Mouse (Mus musculus) embryonic facial prominence, embryonic 13.5 days (tissue): Measurements from ENCODE around the gene Spata21. TPM values are rescaled to one million over a fixed set of nuclear protein-coding genes. Genes with fewer than 3 reads are reported as not detected.
"Not testable (repeated sequence)": the region's sequence is repeated elsewhere in the genome, so short reads cannot be mapped to it uniquely, and the experiment has no call there.

Source experiments
- ATAC-seq: fragments of 200-750 bp; cut with Nextera tagmentation; 2 replicates; pipeline ENCODE4 v1.8.0; 2017; ENCODE audit warnings: low read depth; ENCODE audit not compliant: insufficient number of reproducible peaks, insufficient read depth, low FRiP score, low TSS enrichment
- H3K27ac ChIP-seq: fragments of 300-500 bp; sonication (generic); 2 replicates; pipeline ENCODE4 v1.5.1; 2015; ENCODE audit warnings: moderate library complexity, mild to moderate bottlenecking, inconsistent platforms
- H3K27me3 ChIP-seq: fragments of 300-500 bp; sonication (generic); 2 replicates; pipeline ENCODE4 v1.6.1; 2015; ENCODE audit warnings: mild to moderate bottlenecking, inconsistent platforms
- H3K36me3 ChIP-seq: fragments of 300-500 bp; sonication (generic); 2 replicates; pipeline ENCODE4 v1.6.1; 2015; ENCODE audit warnings: mild to moderate bottlenecking, inconsistent platforms
- H3K4me1 ChIP-seq: fragments of 300-500 bp; sonication (generic); 2 replicates; pipeline ENCODE4 v1.6.1; 2015; ENCODE audit warnings: inconsistent platforms
- H3K4me2 ChIP-seq: fragments of 300-500 bp; sonication (generic); 2 replicates; pipeline ENCODE4 v1.6.1; 2015; ENCODE audit warnings: moderate library complexity, mild to moderate bottlenecking, inconsistent platforms
- H3K4me3 ChIP-seq: fragments of 300-500 bp; sonication (generic); 2 replicates; pipeline ENCODE4 v1.5.1; 2015; ENCODE audit warnings: mild to moderate bottlenecking, inconsistent platforms
- H3K9ac ChIP-seq: fragments of 300-500 bp; sonication (generic); 2 replicates; pipeline ENCODE4 v1.6.1; 2015; ENCODE audit warnings: mild to moderate bottlenecking, inconsistent platforms
- H3K9me3 ChIP-seq: fragments of 300-500 bp; sonication (generic); 2 replicates; pipeline ENCODE4 v1.6.1; 2016; ENCODE audit warnings: inconsistent platforms
- WGBS: fragments of 180-500 bp; shearing (Covaris S2); methylation state at CpG from one replicate; pipeline ENCODE4 v1.1.7; 2015; ENCODE audit warnings: mixed read lengths; 5-methylcytosine and 5-hydroxymethylcytosine counted together
- polyA plus RNA-seq: library from polyadenylated mRNA; unstranded; fragments of >200 nt; fragmentation: Nextera tagmentation; extraction: Ambion mirVana; gene quantifications from 2 replicates; pipeline ENCODE4 v1.2.1, GENCODE M21; 2015

Spata21 gene
- polyA plus RNA-seq, 1 experiment from 2014 or later: 0.22 TPM

GRCm38 (mm10) chr4:141145124-141145523 lies 57.0 kb downstream of the Spata21 start:
- not testable (repeated sequence) for H3K9ac ChIP-seq, H3K36me3 ChIP-seq, ATAC-seq, H3K4me3 ChIP-seq, H3K27ac ChIP-seq, H3K27me3 ChIP-seq, H3K4me2 ChIP-seq, H3K9me3 ChIP-seq
- WGBS: 93% methylated on average over 11 of the region's 16 CpGs
- peaks cover 25% of the 10 kb centered on the region for H3K4me1 ChIP-seq

DNA sequence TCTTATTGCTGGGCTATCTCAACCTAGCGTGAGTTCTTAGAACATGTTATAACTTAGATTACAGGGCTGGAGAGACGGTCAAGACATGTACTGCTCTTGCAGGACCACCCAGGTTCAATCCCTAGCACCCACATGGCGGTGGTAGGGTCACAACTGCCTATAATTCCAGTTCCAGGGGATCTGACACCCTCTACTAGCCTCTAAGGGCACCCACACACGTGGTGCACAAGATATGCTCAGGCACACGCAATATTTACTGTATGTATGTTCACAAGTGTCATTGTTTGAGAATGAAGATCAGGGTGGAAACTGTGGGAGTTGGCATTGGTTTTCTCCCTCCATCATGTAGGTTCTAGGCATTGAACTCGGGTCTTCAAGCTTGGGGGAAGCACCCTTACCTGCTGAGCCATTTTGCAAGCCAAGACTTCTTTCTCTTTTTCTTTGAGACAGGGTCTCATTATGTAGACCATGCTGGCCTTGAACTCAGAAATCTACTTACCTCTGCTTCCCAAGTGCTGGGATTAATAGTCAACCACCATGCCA lies 58.4 kb downstream of the Spata21 start:
- Histone ChIP-seq H3K9ac (no peak overlapping the region), H3K4me1 (peaks cover 29% of the 10 kb centered on the region), H3K4me2 (peak overlapping the region; percentile 78; the same call in 1 of the 2 replicates), H3K27ac (0 out of 2 replicates have a peak overlapping the region, but pooled peaks have one; percentile 94), H3K27me3 (no peaks in the 10 kb centered on the region), H3K4me3 (no peak overlapping the region), H3K9me3 (no peaks in the 10 kb centered on the region), H3K36me3 (no peaks in the 10 kb centered on the region)
- ATAC-seq: no peak
- WGBS: 94% methylated on average over 6 of the region's 6 CpGs

GRCm38 (mm10) chr4:141147112-141148008 lies 59.2 kb downstream of the Spata21 start, which contains the start of gene Fbxo42:
Gene Fbxo42 (plus strand): TSS chr4:141147913.
- Histone ChIP-seq H3K27ac (peak within 1 kb of the TSS; percentile 94), H3K27me3 (no peaks in the 10 kb centered on the region), H3K4me1 (peaks cover 35% of the 10 kb centered on the region), H3K36me3 (no peaks in the 10 kb centered on the region), H3K9me3 (no peaks in the 10 kb centered on the region), H3K4me2 (peak within 1 kb of the TSS; percentile 78), H3K4me3 (peak within 1 kb of the TSS; percentile 100), H3K9ac (peak within 1 kb of the TSS; percentile 98)
- peak; percentile 78 for ATAC-seq
- 8% methylated on average over 58 of the region's 58 CpGs for WGBS

GRCm38 (mm10) chr4:141148009-141148801 lies 60.1 kb downstream of the Spata21 start:
- Histone ChIP-seq H3K4me1 (peaks cover 34% of the 10 kb centered on the region), H3K36me3 (no peaks in the 10 kb centered on the region), H3K9ac (peak overlapping the region; percentile 98), H3K4me2 (peak overlapping the region; percentile 78), H3K27ac (peak overlapping the region; percentile 94), H3K4me3 (peak overlapping the region; percentile 100), H3K27me3 (no peaks in the 10 kb centered on the region), H3K9me3 (no peaks in the 10 kb centered on the region)
- ATAC-seq: peak; percentile 29; the same call in 1 of the 2 replicates
- under 1% methylated on average over 66 of the region's 66 CpGs for WGBS

DNA sequence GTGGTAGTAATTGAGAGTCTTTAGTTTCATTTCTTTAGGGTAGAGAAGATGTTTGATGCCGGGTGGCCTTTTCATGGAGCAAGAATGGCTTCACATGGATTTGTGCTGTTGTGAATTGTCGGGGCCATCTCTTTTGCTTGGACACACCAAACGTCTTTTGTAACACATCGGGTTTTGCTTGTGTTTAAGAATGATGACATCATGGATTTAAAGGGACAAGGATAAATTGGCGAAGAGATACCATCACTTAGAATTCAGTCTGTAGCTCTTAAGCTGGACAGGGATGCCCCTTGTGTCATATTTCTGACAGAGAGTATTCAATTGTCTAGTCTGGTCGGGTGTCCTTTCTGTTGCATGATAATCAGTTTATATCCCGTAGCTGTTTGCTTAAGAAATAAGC lies 61.0 kb downstream of the Spata21 start:
- WGBS: 30% methylated on average over 7 of the region's 7 CpGs
- peak overlapping the region; percentile 98 for H3K9ac ChIP-seq
- peak overlapping the region; percentile 78 for H3K4me2 ChIP-seq
- no peaks in the 10 kb centered on the region for H3K27me3 ChIP-seq
- H3K9me3 ChIP-seq: no peaks in the 10 kb centered on the region
- H3K4me3 ChIP-seq: peak overlapping the region; percentile 100
- no peaks in the 10 kb centered on the region for H3K36me3 ChIP-seq
- ATAC-seq: no peak
- H3K27ac ChIP-seq: no peak overlapping the region
- H3K4me1 ChIP-seq: peaks cover 34% of the 10 kb centered on the region

- Histone ChIP-seq H3K4me1 (peaks cover 37% of the 10 kb centered on the region), H3K9me3 (no peaks in the 10 kb centered on the region), H3K27ac (no peak overlapping the region), H3K4me3 (no peak overlapping the region), H3K4me2 (no peak overlapping the region), H3K27me3 (no peaks in the 10 kb centered on the region), H3K36me3 (no peaks in the 10 kb centered on the region), H3K9ac (no peak overlapping the region; the same call in 1 of the 2 replicates)
- no peak for ATAC-seq
- 76% methylated on average over 4 of the region's 4 CpGs for WGBS
These were observed 69.4 kb downstream of the Spata21 start for GRCm38 (mm10) chr4:141157485-141157884.

- no peak for ATAC-seq
- no peak overlapping the region for H3K4me3 ChIP-seq
- H3K4me1 ChIP-seq: peaks cover 34% of the 10 kb centered on the region
- H3K36me3 ChIP-seq: no peaks in the 10 kb centered on the region
- no peak overlapping the region for H3K4me2 ChIP-seq
- H3K27me3 ChIP-seq: no peaks in the 10 kb centered on the region
- H3K9ac ChIP-seq: no peak overlapping the region; the same call in 1 of the 2 replicates
- H3K9me3 ChIP-seq: no peaks in the 10 kb centered on the region
- H3K27ac ChIP-seq: peak overlapping the region; percentile 29; the same call in 1 of the 2 replicates
- 72% methylated on average over 2 of the region's 2 CpGs for WGBS
These were observed 70.5 kb downstream of the Spata21 start for GRCm38 (mm10) chr4:141158609-141159008.

DNA sequence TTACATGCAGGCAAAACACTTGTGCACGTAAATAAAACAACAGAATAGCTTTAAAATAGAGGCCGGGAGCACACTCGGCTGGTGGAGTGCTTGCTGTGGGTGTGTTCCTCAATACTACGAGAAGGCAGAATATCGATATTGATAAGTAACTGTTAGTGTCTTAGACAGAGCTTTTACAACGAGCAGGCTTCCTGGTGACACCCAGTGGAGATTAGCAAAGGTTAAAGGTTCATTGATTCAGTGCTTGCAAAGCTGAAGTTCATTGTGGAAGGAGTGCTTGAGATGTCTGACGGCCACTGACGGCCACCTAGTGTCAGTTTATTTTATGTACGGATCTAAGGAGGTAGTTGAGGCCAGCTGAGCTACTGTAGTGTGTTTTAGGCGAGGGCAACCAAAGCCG lies 71.0 kb downstream of the Spata21 start:
- Histone ChIP-seq H3K4me3 (no peak overlapping the region), H3K27me3 (no peaks in the 10 kb centered on the region), H3K4me1 (peaks cover 34% of the 10 kb centered on the region), H3K9me3 (no peaks in the 10 kb centered on the region), H3K27ac (peak overlapping the region; percentile 29; the same call in 1 of the 2 replicates), H3K4me2 (no peak overlapping the region), H3K36me3 (peaks cover 4% of the 10 kb centered on the region), H3K9ac (peak overlapping the region; percentile 2; the same call in 1 of the 2 replicates)
- 51% methylated on average over 11 of the region's 11 CpGs for WGBS
- no peak for ATAC-seq

DNA sequence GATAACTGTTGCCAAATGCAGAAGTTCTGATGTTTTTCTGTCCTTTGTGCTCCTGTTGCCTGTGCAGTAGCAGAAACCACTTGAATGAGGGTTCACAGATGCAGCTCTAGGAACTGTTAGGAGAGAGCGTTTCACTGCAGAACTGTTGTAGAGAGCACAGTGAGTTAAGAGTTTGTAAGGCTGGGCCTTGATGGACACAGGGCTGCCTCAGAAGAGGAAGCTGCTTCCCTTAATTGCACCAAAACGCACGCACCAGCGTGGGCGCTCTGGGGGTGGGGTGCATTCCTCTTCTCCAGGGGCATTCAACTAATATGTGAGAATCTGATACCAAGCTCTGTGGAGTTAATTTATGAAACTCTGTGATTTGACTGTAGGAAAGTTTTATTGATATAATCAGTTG lies 71.5 kb downstream of the Spata21 start:
- H3K27me3 ChIP-seq: no peaks in the 10 kb centered on the region
- no peak overlapping the region for H3K4me2 ChIP-seq
- H3K36me3 ChIP-seq: peaks cover 9% of the 10 kb centered on the region
- 0 out of 2 replicates have a peak overlapping the region, but pooled peaks have one; percentile 2 for H3K9ac ChIP-seq
- no peak for ATAC-seq
- H3K4me1 ChIP-seq: peaks cover 29% of the 10 kb centered on the region
- H3K9me3 ChIP-seq: peaks cover 3% of the 10 kb centered on the region; the same call in 1 of the 2 replicates
- H3K27ac ChIP-seq: peak overlapping the region; percentile 29; the same call in 1 of the 2 replicates
- 24% methylated on average over 5 of the region's 5 CpGs for WGBS
- H3K4me3 ChIP-seq: no peak overlapping the region

- ATAC-seq: no peak
- Histone ChIP-seq H3K9ac (no peak overlapping the region), H3K27me3 (no peaks in the 10 kb centered on the region), H3K4me2 (no peak overlapping the region), H3K9me3 (peaks cover 6% of the 10 kb centered on the region; the same call in 1 of the 2 replicates), H3K4me3 (no peak overlapping the region), H3K4me1 (peaks cover 25% of the 10 kb centered on the region), H3K27ac (no peak overlapping the region), H3K36me3 (peaks cover 12% of the 10 kb centered on the region)
- WGBS: 86% methylated on average over 4 of the region's 4 CpGs
These were observed 72.1 kb downstream of the Spata21 start for GRCm38 (mm10) chr4:141160193-141160592.

DNA sequence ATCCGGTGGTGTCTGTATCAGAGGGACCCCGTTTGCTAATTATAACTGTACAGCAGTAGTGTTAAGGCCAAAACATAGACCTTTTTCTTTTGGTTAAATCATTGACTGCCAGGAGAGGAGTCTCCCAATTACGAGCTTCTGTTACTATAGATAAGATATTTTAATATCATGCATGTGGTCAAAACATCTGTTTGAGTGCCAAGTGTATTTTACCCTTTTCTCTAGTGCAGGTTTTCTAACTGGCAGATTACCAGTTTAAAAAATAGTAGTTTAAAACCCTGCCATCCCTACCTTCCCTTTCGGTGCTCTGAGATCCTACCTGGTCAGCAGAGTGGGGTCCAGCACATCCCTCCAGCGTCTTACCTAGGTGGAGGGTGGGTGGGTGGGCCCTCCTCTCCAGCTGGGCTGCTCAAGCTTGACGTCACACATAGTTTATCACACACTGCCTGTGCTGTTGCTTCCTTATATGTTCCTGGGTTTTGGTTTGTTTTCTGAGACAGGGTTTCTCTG lies 73.6 kb downstream of the Spata21 start:
- Histone ChIP-seq H3K36me3 (peaks cover 14% of the 10 kb centered on the region), H3K9ac (no peak overlapping the region), H3K27me3 (no peaks in the 10 kb centered on the region), H3K27ac (no peak overlapping the region; the same call in 1 of the 2 replicates), H3K4me2 (no peak overlapping the region), H3K9me3 (peaks cover 6% of the 10 kb centered on the region; the same call in 1 of the 2 replicates), H3K4me1 (peaks cover 25% of the 10 kb centered on the region), H3K4me3 (no peak overlapping the region)
- WGBS: 85% methylated on average over 6 of the region's 6 CpGs
- ATAC-seq: no peak
